Mouse (Mus musculus) telencephalon, adult 2 months (tissue): ENCODE results near the gene Klk14.
"Not testable (repeated sequence)": the region's sequence is repeated elsewhere in the genome, so short reads cannot be mapped to it uniquely, and the experiment has no call there.

Experiments
- DNase-seq: peaks from one replicate; pipeline ENCODE4 v3.0.0-alpha.2; 2011; ENCODE audit warnings: low read depth, low spot score

Gene Klk14

DNA sequence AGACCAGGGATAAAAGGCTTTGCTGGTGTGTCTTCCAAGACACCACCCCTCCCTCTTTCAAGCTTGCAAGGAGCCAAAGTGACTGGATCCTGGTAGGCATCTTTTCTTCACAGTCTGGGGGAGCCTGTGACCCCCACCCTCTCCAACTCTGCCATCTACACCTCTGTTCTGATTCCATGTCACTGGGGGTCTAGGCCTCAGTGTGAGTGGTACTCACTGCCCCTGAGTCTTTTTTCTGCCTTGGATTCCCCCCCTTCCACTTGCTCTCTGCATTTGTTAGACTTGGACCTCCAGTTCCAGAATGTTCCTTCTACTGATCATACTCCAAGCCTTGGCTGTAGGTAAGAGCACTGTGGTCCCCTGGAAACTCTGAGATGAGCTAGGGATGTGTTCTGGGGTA, at the start of gene Klk14:
Klk14 (plus strand) TSS at position 301 of the 400 bp plus-strand sequence.
- DNase-seq, result no peak

DNA sequence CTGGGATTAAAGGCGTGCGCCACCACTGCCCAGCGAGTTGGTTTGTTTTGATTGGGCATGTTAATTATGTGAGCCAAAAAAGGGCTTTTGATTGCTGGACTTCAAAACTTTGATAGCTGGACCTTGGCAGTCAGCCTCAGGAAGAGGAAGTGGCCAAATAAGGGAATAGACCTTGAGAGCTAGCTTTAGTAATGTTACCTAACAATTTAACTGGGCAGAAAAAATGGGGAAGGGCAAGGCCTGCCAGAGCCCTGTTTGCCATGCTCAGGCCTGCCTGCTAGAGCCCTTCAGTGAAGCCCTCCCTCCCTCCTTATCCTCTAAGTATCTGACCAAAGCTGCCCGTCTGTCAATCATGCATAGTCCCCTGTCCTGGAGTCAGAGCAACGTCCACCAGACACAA, 47.6 kb upstream of the Klk14 start:
- DNase-seq, result no peak

DNA sequence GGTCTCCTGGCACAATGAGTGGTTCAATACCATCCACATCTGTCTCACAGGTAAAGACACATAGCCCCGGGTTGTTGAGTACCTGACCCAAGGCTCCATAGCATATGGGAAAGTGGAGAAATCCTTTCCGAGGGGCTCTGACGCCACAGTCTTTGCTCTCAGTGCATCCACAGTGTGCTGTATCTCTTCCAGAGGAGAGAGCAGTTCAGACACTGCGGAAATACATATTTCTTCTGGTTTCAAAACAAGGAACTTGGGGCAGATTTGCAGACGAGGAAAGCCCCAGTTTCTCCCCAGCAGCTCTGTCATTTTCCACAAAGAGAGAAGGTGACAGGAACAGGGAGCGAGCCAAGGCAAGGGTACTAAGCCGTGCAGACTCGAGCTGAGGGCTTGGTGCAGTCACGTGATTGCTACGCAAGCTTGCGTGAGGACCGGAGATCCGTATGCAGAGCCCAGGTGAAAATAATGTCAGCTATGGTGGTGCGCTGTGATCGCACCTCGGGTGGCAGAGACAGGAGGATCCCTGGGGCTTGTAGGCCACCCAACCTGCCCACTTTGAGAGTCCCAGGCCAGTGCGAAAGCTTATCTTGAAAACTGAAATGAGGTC, 47.1 kb upstream of the Klk14 start:
- no peak for DNase-seq

DNA sequence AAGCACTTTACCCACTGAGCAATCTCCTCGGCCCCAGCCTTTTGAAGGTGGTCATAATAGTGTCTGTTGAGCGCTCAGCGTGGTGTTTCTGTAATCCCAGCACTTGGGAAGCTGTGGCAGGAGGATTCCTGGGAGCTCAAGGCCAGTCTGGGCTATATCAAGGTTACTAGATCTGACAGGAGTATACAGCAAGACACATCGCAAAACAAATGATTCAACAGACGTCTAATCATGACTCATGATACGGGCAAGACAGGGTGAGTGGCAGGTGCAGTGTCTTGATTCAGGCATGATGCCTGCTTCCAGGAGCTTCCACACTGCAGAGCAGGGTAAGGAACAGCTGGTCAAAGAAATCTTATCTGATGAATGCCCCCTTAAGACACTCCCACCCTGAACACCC, 37.5 kb upstream of the Klk14 start:
- DNase-seq, result no peak

DNA sequence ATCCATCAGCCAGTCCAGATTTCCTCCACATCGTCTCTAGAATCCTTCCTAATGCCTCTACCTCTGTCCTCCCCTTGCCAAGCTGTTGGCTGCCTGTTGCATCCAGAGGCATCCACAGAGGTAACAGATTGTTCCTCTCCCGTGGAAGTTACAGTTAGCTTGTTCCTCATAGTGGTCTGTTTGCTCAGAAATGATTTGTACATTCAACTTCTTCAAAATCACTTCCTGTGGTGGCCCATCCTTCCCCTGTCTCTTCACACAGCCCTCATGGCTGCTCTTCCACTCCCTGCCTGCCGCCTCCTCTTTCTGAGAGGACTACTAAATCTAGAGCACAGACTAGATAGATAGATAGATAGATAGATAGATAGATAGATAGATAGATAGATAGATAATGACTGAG, 35.7 kb upstream of the Klk14 start:
- DNase-seq, result no peak

DNA sequence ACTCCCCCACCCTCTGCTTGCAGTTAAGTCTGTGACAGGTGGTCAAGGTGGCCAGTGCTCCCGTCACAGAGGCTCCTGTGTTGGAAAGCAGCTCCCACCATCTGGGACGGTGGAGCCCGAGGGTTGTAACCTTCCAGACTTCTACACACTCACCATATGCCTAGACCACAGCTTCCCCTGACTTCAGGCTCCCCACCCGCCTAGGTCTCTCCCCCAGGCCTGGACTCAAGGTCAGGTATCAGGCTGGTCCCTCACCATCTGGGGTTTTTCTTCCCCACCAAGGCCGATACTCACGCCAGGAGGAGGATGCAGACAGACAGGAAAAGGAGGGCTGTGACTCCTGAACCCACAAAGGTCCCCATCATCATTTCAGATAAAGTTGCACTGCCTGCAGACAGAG, 34.0 kb upstream of the Klk14 start:
- DNase-seq, result no peak

DNA sequence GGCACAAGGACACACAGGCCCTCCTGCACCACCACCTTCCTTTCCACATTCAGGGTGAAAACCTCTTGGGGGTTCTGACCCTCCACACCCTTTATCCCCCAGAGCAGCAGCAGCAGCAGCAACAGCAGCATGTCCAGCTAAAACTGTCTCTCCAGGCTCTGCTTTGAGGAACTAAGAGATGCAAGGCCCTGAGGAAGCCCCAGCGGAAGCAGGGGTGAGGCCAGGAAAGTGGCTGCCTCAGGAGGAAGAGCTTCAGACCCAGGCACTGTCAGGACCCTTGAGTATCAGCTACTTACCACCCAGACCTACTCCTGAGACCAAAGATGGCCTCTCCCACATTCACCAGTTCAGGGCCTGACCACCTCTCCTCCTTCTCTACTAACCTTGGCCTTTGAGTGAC, 30.2 kb upstream of the Klk14 start, which contains the start of gene Siglece:
Siglece (minus strand) TSS at position 160 of the 400 bp plus-strand sequence.
- DNase-seq, result no peak

DNA sequence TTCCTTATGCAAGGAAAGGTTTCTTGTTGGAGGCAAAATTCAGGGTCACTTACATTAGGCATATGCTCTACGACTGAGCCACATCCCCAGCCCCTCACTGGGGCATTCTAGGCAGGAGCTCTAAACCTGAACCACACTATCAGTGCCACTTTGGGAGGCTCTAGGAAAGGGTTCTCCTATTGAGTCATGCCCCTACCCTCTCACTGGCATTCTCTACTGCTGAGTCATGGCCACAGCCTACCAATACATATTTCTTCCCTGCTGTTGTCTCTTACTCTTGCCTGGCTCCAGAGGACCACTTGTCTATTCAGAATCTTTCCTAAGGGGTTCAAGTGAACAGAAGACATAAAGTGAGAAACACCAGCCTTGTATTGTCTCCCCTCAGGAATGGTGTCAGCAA, 27.4 kb upstream of the Klk14 start:
- DNase-seq, result no peak

DNA sequence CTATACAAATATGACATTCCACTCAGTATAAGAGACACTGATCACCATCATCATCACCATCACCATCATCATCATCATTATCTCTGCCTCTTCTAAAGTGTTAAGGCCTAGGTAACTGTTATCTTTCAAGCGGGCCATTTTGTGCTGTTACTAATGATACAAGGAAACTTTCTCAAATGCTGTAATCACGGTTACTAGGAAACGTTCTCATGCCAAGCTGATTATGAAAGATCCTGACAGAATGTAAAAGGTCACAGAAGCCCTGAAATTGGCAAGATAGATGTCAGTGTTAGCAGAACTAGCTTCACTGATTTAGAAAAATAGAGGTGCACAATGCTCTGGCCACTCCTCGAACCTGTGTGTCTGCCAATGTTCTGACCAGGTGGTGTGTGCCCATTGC, 23.0 kb upstream of the Klk14 start:
- DNase-seq, result not testable (repeated sequence)

DNA sequence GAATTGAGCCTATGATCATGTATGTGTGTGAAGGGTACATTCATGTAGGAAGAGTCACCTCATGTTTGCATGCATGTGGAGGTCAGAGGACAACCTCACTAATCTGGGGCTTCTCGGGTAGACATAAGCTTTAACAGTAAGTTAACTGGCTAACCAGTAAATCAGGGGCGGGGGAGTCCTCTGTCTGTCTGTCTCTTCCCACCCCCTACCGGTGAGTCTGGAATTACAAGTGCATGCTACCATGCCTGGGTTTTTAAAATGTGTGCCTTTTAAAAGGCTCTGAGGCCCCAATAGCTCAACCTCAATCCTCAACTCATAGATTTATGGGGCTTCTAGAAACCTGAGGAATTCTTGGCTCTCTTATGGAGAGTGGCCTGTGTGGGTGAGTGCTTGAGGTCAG, 21.6 kb upstream of the Klk14 start:
- DNase-seq, result no peak

DNA sequence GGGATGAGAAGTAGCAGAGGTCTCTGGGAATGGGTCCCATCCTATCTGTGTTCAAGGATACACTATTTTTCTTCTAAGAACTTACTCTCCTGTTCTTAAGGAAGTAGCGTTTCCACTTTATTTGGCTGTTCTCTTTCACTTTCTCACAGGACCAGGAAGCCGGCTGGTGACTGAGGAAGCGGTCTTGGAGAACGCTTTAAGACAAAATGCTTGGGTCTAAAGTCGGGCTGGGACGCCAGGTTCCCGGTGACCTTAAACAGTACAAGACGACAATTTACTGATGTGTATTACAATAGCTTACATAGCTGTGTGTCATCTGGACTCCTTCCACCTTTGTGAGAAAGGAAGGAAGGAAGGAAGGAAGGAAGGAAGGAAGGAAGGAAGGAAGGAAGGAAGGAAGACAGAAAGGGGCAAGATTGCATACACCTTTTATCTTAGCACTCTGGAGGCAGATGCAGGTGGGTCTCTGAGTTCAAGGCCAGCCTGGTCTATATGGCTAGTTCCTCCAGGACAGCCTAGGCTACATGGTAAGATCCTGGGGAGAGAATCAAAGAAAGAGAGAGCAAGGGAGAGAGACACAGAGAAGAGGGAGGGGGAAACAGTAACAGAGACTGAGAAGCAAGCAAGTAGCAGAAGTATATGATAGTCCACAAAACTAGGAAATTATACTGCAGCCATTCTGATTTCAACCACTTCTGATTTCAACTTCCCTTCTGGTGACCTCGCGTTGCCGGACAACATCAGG, 19.0 kb upstream of the Klk14 start:
- DNase-seq, result no peak

DNA sequence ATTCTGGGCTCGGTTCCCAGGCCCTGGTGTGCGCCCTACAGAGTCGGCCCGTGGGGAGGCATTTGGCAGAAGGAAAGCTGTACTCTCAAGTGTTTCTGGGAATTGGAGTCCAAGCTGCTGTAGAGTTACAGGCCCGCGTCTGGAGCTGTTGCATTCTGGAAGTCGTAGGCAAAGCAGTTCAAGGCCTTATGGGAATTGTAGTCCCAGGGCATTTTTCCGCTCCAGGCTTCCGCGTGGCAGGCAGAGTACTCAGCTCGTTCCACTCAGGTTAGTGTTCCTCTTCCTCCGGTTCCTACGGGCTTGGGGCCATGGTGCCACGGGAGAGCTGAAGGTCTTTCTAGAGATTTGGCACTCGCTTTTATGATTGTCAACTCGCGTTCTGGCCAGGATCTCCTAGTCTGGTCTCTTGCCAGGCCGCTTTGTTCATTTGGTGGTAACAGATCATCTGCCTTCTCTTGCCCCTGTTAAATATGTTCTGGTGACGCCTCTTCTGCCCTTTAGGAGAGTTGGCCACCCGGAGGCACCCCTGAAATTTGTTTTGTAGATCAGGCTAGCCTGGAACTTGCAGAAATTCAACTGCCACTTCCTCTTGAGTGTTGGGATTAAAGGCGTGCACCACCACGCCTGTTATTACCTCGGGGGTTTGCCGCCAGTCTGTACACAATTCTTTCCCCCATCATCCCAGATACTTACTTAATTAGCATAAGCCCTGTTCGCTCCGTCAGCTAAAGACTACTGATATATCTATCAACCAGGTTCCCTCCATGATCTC, 18.2 kb upstream of the Klk14 start, which contains the start of gene Ctu1:
Ctu1 (plus strand) TSS at position 208 of the 772 bp plus-strand sequence.
- peak; percentile 97 for DNase-seq

DNA sequence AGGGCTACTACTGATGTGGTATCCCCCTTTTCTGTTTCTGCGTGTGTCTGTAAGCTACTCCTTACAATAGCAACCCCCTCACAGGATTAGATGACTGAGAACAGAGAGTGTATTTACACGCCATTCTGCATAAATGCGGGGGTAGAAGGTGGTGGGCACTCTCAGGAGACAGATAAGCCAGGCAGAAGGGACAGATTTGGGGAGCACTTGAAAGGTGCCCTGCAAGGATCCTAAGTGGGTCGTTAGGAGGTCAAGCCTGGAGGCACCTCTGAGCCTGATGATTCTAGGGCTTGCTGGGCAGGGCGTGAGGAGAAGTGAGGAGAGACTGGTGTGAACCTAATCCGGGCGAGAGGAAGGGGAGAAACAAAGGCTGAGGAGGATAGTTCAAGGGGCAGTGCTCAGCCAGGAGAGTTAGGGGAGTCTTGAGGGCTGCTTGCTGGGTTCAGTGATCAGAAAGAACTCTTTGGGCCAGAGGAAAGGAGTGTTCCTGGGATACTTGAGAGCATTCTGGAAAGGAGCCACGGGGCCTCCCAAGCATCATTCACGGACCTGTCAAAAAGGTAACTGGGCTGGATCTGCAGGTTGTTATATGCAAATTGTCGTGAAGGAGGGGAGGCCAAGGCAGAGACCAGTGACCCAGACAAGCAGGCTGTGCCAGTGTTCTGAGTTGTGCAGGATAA, 17.5 kb upstream of the Klk14 start:
- DNase-seq, result no peak

DNA sequence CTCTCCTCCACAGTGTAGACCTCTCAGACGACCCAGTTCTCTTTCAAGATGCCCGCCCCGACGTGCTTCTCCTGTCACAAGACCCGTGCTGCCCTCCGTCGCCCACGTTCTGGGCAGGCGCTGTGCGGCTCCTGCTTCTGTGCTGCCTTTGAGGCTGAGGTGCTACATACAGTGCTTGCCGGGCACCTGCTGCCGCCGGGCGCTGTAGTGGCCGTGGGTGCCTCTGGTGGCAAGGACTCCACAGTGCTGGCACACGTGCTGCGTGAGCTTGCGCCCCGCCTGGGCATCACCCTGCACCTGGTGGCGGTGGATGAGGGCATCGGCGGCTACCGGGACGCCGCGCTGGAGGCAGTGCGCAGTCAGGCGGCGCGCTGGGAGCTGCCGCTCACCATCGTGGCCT, 15.1 kb upstream of the Klk14 start:
- no peak for DNase-seq

DNA sequence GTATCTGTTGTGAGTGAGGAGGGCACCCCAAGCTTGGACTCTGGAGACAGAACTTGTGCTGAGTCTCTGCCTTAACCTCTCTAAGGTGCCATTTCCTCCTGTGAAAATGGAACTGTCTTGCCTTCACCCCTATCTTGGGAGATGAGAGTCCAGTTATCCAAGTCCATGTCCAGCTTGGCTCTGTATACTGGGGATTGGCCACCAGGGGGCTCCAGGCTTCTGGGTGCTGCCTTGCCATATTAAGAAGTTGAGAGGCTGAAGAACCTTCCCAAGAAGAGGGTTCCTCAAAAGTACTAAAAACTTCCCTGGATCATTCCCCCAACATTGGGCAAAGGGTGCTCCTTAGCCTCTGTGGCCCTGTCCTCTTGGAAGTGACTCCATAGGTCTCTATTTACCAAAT, 11.7 kb upstream of the Klk14 start:
- no peak for DNase-seq

DNA sequence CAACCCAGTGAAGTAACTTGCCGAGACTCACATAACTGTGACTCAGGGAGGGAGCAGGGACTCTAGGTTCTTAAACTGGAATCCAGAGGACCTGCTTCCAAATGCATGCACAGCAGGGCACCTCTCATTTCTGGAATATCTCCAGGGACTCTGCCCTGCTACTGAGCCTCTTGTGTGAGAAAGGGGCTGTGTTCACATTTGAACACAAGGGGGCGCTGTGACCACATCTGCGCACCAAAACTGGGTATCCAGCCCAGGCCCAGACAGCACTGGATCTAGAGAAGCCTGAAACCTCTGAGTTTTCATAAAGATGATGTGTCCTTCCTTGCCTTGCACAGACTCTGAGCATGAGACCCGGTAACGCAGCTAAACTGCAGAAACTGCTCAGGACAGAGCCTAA, 9.3 kb upstream of the Klk14 start:
- no peak for DNase-seq

DNA sequence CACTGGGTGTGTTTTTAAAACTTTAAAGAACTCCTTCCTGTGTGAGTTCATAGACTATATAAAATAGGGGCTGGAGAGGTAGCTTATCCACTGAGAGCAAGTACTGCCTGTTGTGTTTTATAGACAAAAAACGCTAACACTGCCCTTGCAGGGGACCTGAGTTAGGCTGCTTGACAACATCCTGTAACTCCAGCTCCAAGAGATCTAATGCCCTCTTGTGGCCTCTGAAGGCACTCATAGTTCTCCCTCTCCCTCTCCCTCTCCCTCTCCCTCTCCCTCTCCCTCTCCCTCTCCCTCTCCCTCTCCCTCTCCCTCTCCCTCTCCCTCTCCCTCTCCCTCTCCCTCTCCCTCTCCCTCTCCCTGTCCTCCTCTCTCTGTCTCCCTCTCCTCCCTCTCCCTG, 7.7 kb upstream of the Klk14 start:
- DNase-seq, result not testable (repeated sequence)

DNA sequence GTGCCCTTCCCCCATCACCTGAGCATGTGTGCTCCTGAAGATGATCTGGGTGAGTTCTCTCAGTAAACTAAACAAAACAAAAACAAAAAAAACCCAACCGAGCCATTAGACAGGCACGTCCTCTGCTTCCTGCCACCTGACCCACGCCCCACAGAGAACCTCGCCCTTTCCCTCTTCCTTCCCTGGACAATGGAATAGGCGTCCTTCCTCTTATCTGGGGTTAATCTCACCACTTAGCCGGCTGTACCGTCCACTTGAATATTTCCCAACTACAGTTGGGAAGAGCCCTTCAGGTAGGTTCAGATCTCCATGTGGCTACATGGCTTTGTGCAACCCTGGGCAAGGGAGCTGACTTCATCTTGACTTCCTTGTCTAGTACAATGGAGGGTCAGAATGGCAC, 5.1 kb upstream of the Klk14 start:
- DNase-seq, result no peak

DNA sequence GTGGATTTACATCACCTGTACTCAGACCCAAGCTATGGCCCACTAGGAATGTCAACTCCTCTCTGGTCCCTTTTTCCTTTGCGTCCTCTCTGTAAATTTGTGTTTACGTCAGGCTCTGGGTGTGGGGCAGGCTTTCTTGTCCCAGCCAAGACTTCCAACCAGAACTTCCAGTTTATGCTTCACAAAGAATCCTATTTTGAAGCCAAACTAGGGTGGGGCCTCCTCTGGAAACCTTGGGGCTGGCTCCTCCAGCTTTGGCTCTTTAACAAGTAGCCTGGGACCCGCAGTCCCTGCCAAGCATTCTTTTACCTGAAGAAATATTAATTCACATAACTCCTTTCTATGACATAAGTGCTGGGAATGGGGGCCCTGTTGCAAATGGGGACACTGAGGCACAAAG, 19.8 kb downstream of the Klk14 start:
- DNase-seq, result no peak

DNA sequence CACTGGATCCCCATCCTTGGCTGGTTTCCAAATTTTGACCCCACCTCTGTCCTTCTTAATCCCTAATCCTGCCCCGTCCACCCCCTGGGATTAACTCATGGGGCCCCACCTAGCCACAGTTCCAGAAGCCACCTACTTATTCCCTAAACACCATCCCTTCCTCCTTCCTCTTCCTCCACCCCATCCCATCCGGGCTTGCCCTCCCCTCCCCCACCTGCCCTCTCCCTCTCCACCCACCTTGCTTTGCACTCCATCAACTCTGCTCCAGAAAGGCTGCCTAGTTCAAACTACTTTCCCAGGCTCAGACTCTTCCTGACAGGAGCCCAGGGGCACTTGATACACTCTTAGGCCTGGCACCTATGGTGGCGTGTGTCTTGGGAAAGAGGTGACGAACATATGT, 22.0 kb downstream of the Klk14 start, which contains the start of gene Klk13:
Klk13 (plus strand) TSS at position 301 of the 400 bp plus-strand sequence.
- DNase-seq, result no peak

DNA sequence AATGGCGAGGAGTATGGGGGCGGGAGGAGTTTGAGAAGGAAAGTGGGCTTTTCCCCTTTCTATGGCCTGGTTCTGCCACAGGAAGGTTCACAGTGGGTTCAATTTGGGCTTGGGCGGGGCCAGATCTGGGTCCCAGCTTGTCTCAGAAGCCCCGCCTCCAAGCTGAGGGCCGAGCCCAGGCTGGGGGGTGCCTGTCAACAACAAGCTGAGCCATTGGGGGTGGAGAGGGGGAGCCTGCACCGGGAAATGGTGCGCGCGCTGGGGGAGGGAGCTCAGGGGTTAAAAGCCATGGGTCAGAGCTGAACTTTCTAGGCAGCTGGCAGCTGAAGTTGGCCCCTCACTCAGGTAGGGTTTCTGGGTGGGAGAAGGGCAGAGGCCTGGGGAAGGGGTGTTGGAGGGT, 22.7 kb downstream of the Klk14 start:
- DNase-seq, result no peak

DNA sequence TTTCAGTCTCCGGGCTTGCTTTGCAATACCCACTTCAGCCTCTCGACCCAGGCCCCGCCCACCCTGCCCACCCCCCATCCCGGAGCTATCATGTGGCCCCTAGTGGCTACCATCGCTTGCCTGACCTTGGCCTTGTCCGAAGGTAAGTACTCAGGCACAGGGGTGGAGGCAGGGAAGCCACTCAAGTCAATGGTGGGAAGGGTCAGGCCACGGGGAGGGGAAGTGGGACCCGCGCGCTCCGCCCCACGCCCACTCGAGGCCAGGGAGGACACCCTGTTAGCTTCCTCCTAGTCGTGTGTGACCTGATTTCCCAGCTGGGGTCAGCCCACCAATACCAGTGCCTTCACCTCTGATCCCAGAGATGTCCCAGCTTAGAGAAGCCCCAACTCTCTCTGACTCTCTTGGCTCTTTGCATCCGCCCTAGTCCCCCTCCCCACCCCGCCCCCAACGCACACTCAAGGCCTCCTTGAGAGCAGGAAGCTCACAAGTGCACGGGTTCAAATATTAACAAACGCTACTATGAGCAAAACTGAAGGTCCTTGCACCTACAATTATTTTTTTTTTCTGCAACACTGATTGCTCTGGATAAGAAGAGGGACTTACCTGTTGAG, 23.6 kb downstream of the Klk14 start:
- no peak for DNase-seq
